Mouse (Mus musculus): ENCODE measurements around the gene Efna4.

Efna4 gene

GRCm38 (mm10) chr3:89361675-89362074 is 23.8 kb upstream of the Efna4 start, which contains the start of gene Dcst2:
TSS of gene Dcst2 (plus strand) at chr3:89361975.
- no peak for DNase-seq (ENCODE audit: low spot score in 2 of 2)

GRCm38 (mm10) chr3:89360237-89360636 is 22.4 kb upstream of the Efna4 start:
- no peak for DNase-seq (ENCODE audit: low spot score in 2 of 2)

DNA sequence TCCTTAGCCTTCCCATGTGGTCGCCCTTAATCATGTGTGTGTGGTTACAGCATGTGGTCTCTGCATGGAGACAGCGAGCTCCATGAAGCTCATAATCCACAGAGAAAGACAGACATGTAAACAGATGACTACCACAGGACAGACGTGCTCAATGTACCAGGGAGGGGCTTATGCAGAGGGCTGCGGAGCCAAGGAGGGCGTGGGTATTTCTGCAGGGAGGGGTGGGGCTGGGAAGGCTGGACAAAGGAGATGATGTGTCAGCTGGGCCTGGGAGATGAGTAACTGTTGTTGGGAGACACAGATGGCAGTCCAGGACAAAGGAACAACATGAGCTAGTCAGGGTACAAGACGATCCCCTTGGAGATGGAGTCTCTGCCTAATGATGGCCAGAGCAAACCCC is 21.8 kb upstream of the Efna4 start:
- no peak for DNase-seq (ENCODE audit: low spot score in 2 of 2)

GRCm38 (mm10) chr3:89356029-89356428 is 18.2 kb upstream of the Efna4 start:
- DNase-seq (ENCODE audit: low spot score in 2 of 2): no peak

DNA sequence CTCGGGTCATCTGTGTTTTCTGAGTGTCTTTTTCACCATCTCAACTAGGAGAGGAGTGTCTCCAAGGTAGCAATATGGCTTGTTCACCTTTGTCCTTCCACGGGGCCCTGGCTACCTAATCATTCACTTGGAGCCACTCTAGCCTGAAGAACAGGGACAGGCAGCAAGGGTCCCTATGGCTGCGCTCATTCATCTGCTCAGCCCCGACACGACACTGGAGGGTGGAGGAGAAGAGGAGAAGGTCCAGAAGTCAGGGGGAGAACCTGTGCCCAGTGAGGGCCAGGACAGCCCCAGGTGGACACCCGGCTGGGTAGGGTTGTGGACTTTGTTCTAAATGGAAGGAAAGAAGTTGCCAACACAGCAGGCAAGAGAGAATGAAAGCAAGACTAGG is 17.7 kb upstream of the Efna4 start:
- DNase-seq (ENCODE audit: low spot score in 2 of 2): no peak

DNA sequence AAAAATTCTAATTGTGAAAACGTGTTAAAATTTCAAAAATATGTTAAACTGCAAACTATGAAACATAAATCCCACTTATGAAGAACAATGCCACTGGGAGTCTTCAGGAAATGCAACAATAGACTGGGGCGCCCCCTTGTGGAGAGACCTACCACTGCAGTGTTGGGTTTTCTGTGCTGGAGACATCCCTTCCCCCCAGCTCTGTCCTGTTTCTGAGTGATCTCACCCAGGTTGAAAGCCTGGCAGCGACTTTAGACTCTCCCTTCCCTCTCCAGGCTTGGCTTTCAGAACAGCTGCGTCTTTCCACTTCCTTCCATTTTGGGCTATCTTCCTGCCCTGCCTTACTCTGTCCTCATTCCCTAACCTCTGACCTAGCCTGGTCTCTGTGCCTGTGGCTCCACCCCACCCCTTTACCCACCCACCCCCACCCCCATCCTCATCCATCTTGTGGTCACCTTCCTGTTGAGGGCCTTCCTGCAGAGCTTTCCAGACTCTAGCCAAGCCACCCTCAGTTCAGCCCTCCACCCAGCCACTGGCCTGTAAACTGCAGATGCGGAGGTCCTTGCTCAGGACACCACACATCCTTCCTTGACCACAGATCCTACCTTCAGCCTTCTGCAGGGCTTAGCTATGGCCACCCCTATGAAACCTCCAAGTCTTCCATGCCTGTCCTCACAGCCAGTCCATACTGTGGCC is 17.1 kb upstream of the Efna4 start:
- DNase-seq (ENCODE audit: low spot score in 2 of 2): peak; percentile 58 to 61

DNA sequence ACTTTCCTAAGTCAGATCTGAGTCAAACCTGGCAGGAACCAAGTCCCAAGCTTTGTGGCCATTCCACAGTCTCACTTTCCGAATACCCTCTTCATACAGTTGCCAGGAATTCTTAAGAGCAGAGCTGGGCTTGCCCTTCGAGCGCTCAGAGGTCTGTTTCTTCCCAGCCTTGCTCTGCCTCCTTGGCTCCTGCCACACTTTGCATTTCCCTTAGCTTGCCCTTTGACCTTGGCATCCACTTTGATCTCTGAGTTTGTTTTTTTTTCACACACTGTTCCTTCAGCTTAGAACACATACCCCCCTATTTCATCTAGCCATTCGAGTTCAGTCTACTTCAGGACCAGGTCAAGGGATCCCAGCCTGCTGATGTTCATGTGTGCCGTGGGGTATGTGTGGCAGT is 13.4 kb upstream of the Efna4 start:
- no peak for DNase-seq (ENCODE audit: low spot score in 2 of 2)

DNA sequence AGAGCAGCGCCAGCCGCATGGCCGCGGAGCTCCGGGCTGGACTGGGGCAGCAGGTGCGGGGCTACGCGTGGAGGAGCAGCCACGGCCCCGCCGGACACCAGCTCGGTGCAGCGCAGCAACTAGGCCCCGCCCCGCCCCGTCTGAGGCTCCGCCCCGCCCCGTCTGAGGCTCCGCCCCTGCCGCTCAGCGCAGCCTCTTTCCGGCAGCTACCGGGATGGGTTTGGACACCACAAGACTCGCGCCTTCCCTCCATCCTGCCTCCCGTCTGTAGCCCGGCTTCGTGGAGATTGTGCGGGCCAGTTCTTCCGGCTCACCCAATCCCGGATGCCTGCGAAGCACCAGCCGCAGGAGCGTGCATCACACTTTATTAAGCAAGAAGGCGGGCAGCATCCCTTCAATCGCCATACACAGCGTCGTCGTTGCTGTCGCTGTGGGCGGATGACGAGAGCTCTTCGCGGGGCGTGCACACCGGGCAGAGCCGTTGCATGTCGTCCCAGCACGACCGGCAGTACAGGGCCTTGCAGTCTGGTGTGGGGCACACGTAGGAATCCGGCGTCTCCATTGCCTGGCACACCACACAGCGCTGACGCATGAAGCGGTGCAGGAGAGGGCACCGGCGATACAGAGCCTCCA is 12.2 kb upstream of the Efna4 start, which contains the start of gene Adam15:
Gene Adam15, minus strand, starts transcription at position 128 of the 633 bp plus-strand sequence.
- peak; percentile 79 to 81 for DNase-seq (ENCODE audit: low spot score in 2 of 2)

- DNase-seq (ENCODE audit: low spot score in 2 of 2): no peak
These were observed 11.4 kb upstream of the Efna4 start for GRCm38 (mm10) chr3:89348911-89349868.

DNA sequence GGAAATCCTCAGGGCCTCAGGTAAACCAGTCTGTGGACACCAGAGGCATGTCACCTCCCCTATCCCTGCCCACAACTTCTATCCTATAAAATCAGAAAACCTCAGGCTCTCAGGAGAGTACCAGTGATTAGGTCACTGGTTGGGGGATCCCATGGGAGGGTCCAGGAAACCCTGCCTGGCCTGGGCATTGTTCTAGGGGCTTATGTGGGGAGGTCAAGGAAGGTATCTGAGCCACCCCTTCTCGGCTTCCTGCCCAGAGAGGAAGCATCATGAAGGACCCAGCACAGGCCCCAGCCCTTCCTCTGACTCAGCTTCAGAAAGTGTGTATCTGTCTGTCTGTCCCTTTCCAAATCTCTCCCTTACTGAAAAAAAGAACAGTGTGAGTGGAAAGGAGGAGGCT is 10.1 kb upstream of the Efna4 start:
- DNase-seq (ENCODE audit: low spot score in 2 of 2): no peak

DNA sequence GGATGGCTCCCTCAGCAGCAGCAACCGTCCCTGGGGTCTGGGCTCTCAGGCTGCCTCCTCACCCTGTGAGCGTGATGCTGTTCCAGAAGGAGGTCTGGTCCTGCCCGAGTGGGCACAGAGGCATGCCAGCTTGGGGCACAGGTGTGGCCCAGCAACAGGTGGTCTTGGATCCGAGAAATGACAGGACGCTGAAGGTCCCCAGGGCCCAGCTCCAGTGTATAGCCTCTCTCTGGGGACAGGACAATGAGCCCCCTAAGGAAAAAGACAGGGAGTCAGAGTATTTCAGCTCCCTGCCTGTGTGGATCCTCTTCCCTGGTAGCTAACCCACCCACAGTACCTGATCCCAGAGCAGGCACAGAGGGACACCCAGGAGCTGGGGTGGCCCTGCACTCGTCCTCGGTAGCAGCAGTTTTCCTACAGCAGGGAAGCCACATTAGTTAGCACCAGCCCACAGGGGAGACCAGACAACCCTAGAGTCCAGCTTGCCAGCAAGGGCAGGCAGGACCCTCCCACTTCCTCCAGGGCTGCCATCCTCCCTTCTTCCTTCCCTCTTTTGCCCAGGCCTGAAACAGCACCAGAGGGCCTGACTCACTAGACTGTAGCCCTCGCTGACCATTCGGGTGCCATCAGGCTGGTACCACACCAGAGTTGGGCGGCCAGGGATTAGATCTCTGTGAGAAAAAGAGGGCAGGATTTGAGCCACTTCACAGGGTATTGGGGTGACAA is 9.2 kb upstream of the Efna4 start:
- DNase-seq (ENCODE audit: low spot score in 2 of 2): no peak

DNA sequence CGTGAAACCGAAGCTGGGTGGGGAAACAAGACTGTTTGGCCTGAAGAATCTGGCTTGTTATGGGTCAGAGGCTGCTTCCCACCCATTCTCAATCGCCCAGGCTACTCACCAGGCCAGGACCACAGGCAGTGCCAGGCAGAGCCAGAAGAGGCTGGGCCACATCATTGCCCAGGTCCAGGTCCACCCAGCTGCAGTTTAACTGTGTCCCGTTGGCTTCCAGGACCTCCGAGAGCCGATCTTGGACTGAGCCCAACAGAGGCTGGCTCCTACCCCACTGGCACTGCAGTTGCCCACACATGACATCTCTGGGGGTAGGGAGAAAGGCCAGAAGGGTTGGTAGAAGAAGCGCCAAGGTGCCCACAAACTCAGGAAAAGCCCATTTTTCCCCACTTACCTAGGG is 5.5 kb upstream of the Efna4 start:
- no peak for DNase-seq (ENCODE audit: low spot score in 2 of 2)

DNA sequence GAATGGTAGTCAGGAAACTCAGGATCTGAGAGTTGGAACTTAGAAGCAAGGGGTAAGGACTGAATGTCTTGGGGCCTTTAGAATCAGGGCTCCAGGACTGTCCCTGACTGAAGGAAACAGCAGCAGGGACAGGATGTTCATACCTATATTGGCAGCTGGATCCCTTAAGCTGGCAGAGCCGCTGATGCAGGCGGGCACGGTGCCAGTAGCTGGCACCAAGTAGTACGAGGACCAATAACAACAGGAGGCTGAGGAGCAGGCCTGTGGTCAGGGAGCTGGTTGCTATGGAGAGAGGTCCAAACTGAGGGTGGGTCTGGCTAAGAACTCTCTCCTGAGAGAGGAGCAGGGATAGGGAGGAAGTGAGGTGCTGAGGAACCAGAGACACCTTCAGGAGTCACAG is 4.0 kb upstream of the Efna4 start:
- DNase-seq (ENCODE audit: low spot score in 2 of 2): no peak

GRCm38 (mm10) chr3:89340465-89340864 is 2.6 kb upstream of the Efna4 start:
- peak; percentile 55 to 59 for DNase-seq (ENCODE audit: low spot score in 2 of 2)

- DNase-seq (ENCODE audit: low spot score in 2 of 2): peak; percentile 34 to 42
These were observed 1.6 kb upstream of the Efna4 start for GRCm38 (mm10) chr3:89339416-89339815.

DNA sequence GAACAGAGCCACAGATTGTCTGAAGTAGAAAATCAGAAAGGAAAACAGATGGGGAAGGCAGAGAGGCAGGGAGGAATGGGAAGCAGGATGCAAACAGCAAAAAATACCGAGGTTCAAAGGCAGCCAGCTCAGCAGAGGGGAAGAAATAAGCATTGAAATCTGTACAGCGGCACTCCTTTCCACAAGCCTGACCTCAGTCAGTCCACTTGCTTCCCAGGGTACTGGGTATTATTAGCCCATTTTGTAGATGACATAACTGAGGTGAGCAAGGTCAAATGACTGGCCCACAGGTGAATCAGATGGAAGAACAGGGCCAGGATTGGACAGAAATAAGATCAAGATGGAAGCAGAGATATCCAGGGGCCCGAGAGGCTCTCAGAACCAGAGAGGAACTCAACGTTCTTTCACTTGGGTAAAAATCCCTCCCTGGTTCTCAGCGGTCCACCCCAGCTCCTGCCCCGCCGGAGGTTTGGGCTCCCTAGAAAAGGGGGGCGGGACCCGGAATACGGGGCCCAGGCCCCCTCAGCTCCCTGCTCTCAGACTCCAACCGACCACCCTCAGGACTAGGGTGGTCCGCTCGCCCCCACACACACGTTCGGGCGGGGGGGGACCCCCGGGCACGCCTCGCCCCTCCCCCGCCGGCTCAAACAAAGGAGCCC is 637 bp downstream of the Efna4 start:
- DNase-seq (ENCODE audit: low spot score in 2 of 2): no peak

DNA sequence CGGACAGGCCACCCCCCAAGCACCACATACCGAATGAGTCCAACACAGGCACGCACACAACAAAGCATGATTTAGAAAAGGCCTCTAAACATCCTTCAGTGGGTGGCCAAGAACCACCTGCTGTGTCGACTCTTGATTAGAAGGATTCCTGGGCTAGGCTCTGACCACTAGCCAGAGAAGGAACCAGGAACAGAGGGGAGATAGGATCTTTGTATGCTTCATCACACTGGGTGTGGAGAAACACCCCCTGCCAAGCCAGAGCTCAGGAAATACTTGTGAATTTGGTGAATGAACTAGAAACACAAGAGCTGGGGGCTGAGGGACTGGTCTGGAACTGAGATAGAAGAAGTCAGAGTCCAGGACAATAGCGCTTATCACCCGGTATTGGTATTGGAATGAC is 1.3 kb downstream of the Efna4 start:
- DNase-seq (ENCODE audit: low spot score in 2 of 2): no peak

GRCm38 (mm10) chr3:89333053-89333452 is 4.8 kb downstream of the Efna4 start:
- no peak for DNase-seq (ENCODE audit: low spot score in 2 of 2)

DNA sequence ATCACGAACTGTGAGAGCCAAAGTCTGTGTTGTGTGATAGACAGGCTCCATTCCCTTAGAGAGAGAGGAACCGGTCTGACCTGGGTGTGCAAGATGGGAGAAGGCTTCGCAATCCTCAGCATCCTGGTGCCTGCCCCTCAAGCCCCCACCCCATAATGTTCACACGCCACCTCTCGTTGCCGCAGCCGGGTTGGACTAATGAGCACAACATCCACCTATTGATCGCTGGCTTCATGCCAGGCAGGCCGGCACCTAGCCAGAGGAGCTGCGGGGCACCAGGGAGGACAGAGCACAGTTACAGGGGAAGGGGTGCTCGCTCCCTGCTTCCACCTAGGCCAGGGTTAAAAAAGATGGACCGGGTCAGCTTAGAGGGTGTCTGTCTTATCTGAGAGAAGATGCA is 5.4 kb downstream of the Efna4 start:
- no peak for DNase-seq (ENCODE audit: low spot score in 2 of 2)

GRCm38 (mm10) chr3:89332013-89332412 is 5.8 kb downstream of the Efna4 start:
- DNase-seq (ENCODE audit: low spot score in 2 of 2): no peak

DNA sequence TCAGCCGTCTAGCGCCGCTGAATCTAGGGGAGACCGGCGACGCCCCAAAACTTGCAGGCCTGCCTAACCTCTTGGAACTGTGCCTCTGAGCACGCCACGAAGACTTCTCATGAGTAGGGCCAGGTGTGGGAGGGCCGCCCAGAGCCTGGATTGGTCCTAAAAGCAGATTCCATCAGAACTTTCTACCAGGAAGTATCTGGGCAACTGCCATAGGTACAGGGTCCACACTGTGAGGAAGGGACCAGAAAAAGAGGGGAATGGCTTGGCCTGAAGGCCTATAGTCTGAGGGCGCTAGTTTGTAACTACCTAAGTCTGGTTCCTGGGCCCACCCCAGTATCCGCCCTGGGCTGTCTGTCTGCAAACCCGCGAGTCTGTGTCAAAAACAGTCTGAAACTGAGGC is 6.3 kb downstream of the Efna4 start:
- no peak for DNase-seq (ENCODE audit: low spot score in 2 of 2)
